Mouse (Mus musculus) NIH3T3 (cell line): Measurements from ENCODE around the gene Fbxo36.

Experiments
- DNase-seq: peaks from one replicate; pipeline ENCODE4 v3.0.0-alpha.2; 2012; ENCODE audit warnings: low read depth

Fbxo36 gene

GRCm38 (mm10) chr1:84839309-84840017 is at the start of gene Fbxo36:
TSS of gene Fbxo36 (plus strand) at chr1:84839841.
- peak; percentile 97 for DNase-seq

GRCm38 (mm10) chr1:84791393-84791792 is 48.2 kb upstream of the Fbxo36 start:
- DNase-seq, result no peak

- no peak for DNase-seq
These were observed 44.3 kb upstream of the Fbxo36 start for GRCm38 (mm10) chr1:84795335-84795734.

- DNase-seq, result no peak
These were observed 40.5 kb upstream of the Fbxo36 start for GRCm38 (mm10) chr1:84799166-84799565.

- DNase-seq, result no peak
These were observed 35.9 kb upstream of the Fbxo36 start for GRCm38 (mm10) chr1:84803788-84804187.

GRCm38 (mm10) chr1:84817596-84817995 is 22.0 kb upstream of the Fbxo36 start:
- DNase-seq, result no peak

GRCm38 (mm10) chr1:84825091-84825490 is 14.6 kb upstream of the Fbxo36 start:
- no peak for DNase-seq

- DNase-seq, result peak; percentile 17
These were observed 2.0 kb upstream of the Fbxo36 start for GRCm38 (mm10) chr1:84837523-84838145.

- peak; percentile 24 for DNase-seq
These were observed 1.5 kb upstream of the Fbxo36 start for GRCm38 (mm10) chr1:84838156-84838555.

- DNase-seq, result peak; percentile 88
These were observed 955 bp upstream of the Fbxo36 start for GRCm38 (mm10) chr1:84838621-84839151.

- peak; percentile 64 for DNase-seq
These were observed 500 bp downstream of the Fbxo36 start, which contains the start of gene Trip12 for GRCm38 (mm10) chr1:84840018-84840664. TSS of gene Trip12 (minus strand) at chr1:84840516.

GRCm38 (mm10) chr1:84841061-84841460 is 1.4 kb downstream of the Fbxo36 start:
- no peak for DNase-seq

GRCm38 (mm10) chr1:84843366-84843765 is 3.7 kb downstream of the Fbxo36 start:
- no peak for DNase-seq

- DNase-seq, result no peak
These were observed 8.1 kb downstream of the Fbxo36 start for GRCm38 (mm10) chr1:84847698-84848097.

- DNase-seq, result no peak
These were observed 8.7 kb downstream of the Fbxo36 start for GRCm38 (mm10) chr1:84848335-84848734.

GRCm38 (mm10) chr1:84848801-84849455 is 9.3 kb downstream of the Fbxo36 start:
- DNase-seq, result no peak

- DNase-seq, result no peak
These were observed 10.2 kb downstream of the Fbxo36 start for GRCm38 (mm10) chr1:84849804-84850203.

GRCm38 (mm10) chr1:84850471-84850870 is 10.8 kb downstream of the Fbxo36 start:
- DNase-seq, result no peak

GRCm38 (mm10) chr1:84851512-84852235 is 12.0 kb downstream of the Fbxo36 start:
- no peak for DNase-seq

- no peak for DNase-seq
These were observed 14.1 kb downstream of the Fbxo36 start for GRCm38 (mm10) chr1:84853721-84854120.

- no peak for DNase-seq
These were observed 15.3 kb downstream of the Fbxo36 start for GRCm38 (mm10) chr1:84854966-84855365.

GRCm38 (mm10) chr1:84855756-84856155 is 16.1 kb downstream of the Fbxo36 start:
- peak; percentile 51 for DNase-seq
